Mouse (Mus musculus) E14TG2a.4 (cell line): ENCODE measurements around the gene Nom1.

Source experiments
- CTCF ChIP-seq: conservative IDR thresholded peaks from 2 replicates; pipeline ENCODE4 v1.5.1; 2014; ENCODE audit warnings: low read length
- POU5F1 ChIP-seq: IDR thresholded peaks from 2 replicates; pipeline ENCODE4 v1.6.1; 2014; ENCODE audit warnings: low read length, borderline replicate concordance

DNA sequence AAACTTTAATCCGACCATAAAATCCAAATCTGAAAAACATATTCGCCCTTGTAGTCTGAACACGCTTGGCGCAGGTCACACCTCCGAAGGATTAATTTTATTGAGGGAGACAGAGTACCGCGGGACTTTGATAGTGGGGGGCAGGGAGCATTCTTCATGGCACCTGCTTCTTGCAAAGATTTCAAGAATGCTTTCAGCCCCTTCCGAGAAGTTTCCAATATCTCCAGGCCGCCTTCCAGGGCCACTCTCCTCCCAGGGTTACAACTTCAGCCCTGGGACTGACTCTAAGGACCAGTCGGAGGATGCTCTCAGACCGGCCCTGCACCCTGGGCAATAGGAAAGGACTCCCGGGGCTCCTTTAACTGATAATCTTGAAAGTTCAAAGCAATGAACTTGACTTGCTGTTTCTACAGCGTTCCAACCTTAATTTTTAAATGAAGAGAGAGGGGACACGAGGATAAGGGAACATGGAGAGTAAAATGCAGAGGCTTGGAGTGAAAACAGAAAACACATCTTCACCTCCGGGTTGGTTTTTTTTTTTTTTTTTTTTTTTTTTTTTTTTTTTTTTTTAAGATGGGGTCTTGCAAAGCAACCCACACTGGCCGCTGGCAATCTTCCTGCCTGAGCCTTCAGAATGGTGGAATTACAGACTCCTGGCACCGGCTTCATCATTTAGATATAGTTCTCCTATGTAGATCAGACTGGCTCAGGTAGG, 34.0 kb downstream of the Nom1 start:
- TF ChIP-seq CTCF (no peak), POU5F1 (no peak)
